25 mouse cellular contexts compared by ENCODE assay signal in the genomic region with DNA sequence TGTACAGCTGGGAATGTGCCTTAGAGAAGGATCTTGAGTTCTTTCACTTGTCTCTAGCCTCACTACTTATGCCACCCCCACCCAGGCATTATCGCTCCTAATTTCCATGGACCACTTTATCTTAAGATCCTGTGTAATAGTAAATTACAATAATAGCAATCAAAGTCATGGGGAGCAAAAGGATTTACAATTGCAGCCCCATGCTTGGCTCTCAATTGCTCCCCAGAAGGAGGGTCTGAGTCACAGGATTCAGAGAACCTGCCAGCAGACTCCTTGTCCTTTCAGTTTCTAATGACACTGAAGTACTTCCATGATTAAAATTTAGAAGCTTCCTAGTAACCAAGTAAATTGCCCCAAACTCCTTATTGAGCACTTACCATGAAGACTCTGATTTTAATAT.
"Had no signal": no experiment of that assay in that cellular context is flagged by ENCODE, and none has a peak within 500 bp of the region (broad histone marks: within the 10 kb centered on the region; RNA-seq: fewer than 3 reads in every experiment).

No protein-coding gene starts in this region.

- H3K9me3 ChIP-seq: heart, embryonic 13.5 days; heart, embryonic 15.5 days; hindbrain, embryonic 13.5 days; hindbrain, embryonic 15.5 days; limb, embryonic 13.5 days; limb, embryonic 15.5 days; liver, embryonic 12.5 days had no signal

- H3K9ac ChIP-seq: heart, embryonic 13.5 days; heart, embryonic 15.5 days; hindbrain, embryonic 13.5 days; hindbrain, embryonic 15.5 days; limb, embryonic 13.5 days; limb, embryonic 15.5 days; liver, embryonic 12.5 days; liver, embryonic 14.5 days had no signal

- H3K4me1 ChIP-seq: heart, embryonic 13.5 days; heart, embryonic 15.5 days; hindbrain, embryonic 13.5 days; hindbrain, embryonic 15.5 days; limb, embryonic 13.5 days; limb, embryonic 15.5 days; liver, embryonic 12.5 days had no signal

- H3K4me2 ChIP-seq: heart, embryonic 11.5 days; heart, embryonic 13.5 days; heart, embryonic 15.5 days; hindbrain, embryonic 13.5 days; hindbrain, embryonic 15.5 days; limb, embryonic 13.5 days; limb, embryonic 15.5 days; liver, embryonic 12.5 days had no signal

- H3K4me3 ChIP-seq: heart, adult 2 months; heart, embryonic 13.5 days; heart, embryonic 15.5 days; hindbrain, embryonic 13.5 days; hindbrain, embryonic 15.5 days; limb, embryonic 13.5 days; limb, embryonic 15.5 days; liver, embryonic 12.5 days had no signal

- H3K27ac ChIP-seq: heart, adult 2 months; heart, embryonic 13.5 days; heart, embryonic 15.5 days; hindbrain, embryonic 13.5 days; hindbrain, embryonic 15.5 days; hindbrain, postnatal 0 days; limb, embryonic 13.5 days; limb, embryonic 15.5 days; liver, embryonic 12.5 days; liver, embryonic 14.5 days had no signal

- ATAC-seq: hindbrain, postnatal 0 days; intestine, embryonic 16.5 days; liver, embryonic 12.5 days had no signal

- H3K27me3 ChIP-seq: heart, embryonic 13.5 days; heart, embryonic 15.5 days; hindbrain, embryonic 13.5 days; hindbrain, embryonic 15.5 days; limb, embryonic 13.5 days; limb, embryonic 15.5 days; liver, embryonic 12.5 days had no signal

- DNase-seq: gastrocnemius, postnatal 14 days; gastrocnemius, postnatal 36 days; heart, adult 11 months; heart, adult 2 months; heart, postnatal 14 days; heart, postnatal 36 days; kidney, adult 11 months; kidney, adult 2 months; kidney, adult 9 months; kidney, postnatal 10 days; kidney, postnatal 25 days; layer of hippocampus, adult 9-11 months; layer of hippocampus, postnatal 36 days; left cerebral cortex, postnatal 4 days had no signal

- H3K36me3 ChIP-seq: heart, embryonic 13.5 days; heart, embryonic 15.5 days; hindbrain, embryonic 13.5 days; hindbrain, embryonic 15.5 days; limb, embryonic 13.5 days; limb, embryonic 15.5 days; liver, embryonic 12.5 days had no signal
